Mouse (Mus musculus) v-Abl transformed pro-B cells (cell line): ENCODE measurements around the gene C1qtnf1.

ENCODE experiments used
- in situ Hi-C, 2 experiments: fragments of 400-800 bp; cut with MboI; formaldehyde crosslinking; loops; one replicate each; pipeline ENCODE4 v1.15.1; 2025; ENCODE audit not compliant: unreplicated experiment in 2 of 2

The C1qtnf1 gene

DNA sequence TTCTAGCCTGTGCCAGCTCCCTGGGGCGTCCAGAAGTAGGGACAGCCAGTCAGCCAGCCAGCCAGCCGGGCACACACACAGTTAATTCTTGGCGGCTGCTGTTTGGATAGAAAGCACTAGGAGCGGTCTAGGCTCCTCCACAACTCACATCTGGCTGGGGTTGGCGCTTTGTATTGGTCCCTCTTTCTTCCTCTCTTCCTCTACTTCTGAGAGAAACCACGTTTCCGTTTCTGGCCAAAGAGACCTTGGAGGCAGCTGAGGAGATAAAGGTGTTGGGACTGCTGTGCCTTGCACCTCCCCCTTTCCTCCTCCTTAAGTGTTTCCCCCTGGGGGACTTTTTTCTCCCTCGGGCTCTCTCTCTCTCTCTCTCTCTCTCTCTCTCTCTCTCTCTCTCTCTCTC is at the start of gene C1qtnf1:
Gene C1qtnf1 (plus strand): TSS at position 218 of the 400 bp plus-strand sequence.
- in situ Hi-C loops = loop anchor here in 1 of 2 experiments (25.0 kb wide), 1 partner anchor 566 kb away; the partner anchor contains the start of genes Tha1 and Tmem235

DNA sequence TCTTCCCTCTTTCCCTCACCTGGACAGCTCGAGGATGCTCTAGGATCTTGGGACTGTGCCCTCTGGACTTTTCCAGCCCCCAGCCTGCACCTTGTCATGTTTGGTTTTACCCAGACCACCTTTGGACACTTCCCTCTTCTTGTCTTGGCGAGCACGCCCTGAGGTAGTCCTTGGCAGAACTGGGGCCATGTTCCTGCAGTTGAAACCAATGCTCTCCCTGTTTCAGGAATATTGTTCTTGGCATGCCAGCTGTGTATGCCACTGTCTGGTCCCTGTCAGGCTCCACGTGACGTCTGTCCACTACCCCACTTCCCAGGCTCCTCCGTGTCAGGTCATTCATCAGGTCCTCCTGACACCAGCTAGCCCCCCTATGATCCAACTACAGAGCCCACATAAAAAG is 49.3 kb upstream of the C1qtnf1 start:
- in situ Hi-C loops = loop anchor here (5.0 to 25.0 kb wide), 2 partner anchors 296 to 516 kb away; partner anchors contain the start of genes Tha1 (in 1 of the 2) and Tmem235 (in 1 of the 2)

DNA sequence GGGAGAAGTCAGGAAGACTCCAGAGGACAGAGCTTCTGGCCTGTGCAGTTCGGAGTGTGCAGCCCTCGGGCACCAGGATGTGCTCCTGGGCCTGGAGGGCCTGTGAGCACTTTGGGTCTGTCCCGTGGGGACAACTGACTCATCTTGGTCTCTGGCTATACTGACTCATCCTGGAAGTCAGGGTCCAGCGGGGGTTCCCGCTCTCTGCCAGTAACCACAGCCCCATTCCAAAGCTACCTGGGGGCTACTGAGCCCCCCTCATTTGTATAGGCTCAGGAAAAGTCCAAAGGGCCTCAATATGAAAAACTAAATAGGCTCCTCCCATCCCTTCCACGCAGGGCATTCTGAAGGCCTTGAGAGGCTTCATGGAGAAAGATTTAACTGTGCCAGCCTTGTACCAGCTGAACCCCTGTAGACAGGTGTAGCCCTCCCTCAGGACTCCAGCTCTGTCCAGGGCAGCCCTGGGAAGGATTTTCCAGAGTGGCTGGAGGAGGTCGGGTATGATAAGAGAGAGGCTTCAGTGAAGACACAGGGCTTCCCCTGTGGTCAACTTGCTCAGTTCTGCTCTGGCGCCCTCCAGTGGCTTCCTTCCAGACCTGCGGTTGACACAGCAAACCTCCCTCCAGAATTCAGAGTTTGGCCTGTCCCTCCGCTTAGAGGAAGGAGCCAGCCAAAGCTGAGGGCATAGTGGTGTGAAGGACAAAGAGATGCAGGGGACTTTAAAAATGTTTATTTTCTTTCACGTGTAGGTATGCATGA is 48.6 kb upstream of the C1qtnf1 start:
- in situ Hi-C loops = loop anchor here (5.0 to 25.0 kb wide), 2 partner anchors 297 to 517 kb away; partner anchors contain the start of genes Tha1 (in 1 of the 2) and Tmem235 (in 1 of the 2)

GRCm38 (mm10) chr11:118387816-118388215 is 40.2 kb upstream of the C1qtnf1 start:
- in situ Hi-C loops = loop anchor here in 1 of 2 experiments (25.0 kb wide), 1 partner anchor 526 kb away; the partner anchor contains the start of genes Tha1 and Tmem235

GRCm38 (mm10) chr11:118393991-118394390 is 34.0 kb upstream of the C1qtnf1 start:
- in situ Hi-C loops = loop anchor here in 1 of 2 experiments (25.0 kb wide), 1 partner anchor 532 kb away; the partner anchor contains the start of genes Tha1 and Tmem235

DNA sequence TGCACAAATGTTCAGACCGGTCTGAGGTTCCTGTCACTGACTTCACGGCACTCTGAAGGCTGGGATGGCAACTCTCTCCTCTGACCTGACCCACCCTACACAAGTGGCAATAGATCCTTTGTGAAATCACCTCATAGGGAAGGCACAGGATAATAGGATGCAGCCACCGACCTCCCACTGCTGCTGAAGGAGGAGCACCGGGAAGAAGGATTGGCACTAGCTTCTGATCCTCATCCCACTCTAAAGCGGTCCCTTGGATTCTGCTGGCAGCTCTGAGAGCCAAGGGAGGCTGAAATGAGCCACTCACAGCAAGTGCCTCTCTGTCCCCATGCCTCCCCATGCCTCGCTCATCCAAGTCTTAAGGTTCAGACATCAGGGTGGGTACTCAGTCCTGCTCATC is 33.5 kb upstream of the C1qtnf1 start:
- in situ Hi-C loops = loop anchor here in 1 of 2 experiments (25.0 kb wide), 1 partner anchor 532 kb away; the partner anchor contains the start of genes Tha1 and Tmem235

GRCm38 (mm10) chr11:118397806-118398530 is 30.0 kb upstream of the C1qtnf1 start:
- in situ Hi-C loops = loop anchor here in 1 of 2 experiments (25.0 kb wide), 1 partner anchor 536 kb away; the partner anchor contains the start of genes Tha1 and Tmem235

DNA sequence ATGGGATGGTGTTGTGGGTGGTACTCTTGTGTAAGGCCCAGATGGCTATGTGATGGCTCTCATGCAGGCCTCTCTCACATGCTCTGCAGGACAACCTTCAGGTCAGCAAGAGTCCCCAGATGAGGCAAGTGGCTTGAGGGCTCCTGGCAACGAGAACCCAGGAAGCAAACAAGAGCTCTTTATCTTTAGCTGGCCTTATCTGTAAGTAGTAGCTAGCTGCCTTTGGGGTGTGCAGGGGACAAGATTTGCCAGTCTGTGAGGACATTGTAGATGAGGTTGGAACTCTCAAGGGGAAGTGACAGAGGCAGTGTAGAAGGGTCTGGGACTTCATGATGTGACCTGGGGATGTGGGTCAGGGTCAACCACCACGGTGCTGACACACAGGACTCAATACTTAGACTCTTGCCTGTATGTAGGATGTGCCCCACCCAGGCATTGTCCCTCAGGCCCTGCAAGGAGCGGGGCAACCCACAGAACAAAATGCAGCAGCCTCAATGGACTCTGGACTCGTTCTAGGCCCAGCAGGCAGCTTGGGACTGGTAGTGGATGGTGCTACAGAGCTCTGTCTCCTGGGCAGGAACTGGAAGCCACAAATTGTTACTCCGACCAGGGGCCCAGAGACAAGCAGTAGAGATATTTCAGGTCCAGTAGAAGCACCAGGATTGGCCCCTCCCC is 28.0 kb upstream of the C1qtnf1 start:
- in situ Hi-C loops = loop anchor here in 1 of 2 experiments (25.0 kb wide), 1 partner anchor 538 kb away; the partner anchor contains the start of genes Tha1 and Tmem235

GRCm38 (mm10) chr11:118400566-118400936 is 27.5 kb upstream of the C1qtnf1 start:
- in situ Hi-C loops = no loop called here

DNA sequence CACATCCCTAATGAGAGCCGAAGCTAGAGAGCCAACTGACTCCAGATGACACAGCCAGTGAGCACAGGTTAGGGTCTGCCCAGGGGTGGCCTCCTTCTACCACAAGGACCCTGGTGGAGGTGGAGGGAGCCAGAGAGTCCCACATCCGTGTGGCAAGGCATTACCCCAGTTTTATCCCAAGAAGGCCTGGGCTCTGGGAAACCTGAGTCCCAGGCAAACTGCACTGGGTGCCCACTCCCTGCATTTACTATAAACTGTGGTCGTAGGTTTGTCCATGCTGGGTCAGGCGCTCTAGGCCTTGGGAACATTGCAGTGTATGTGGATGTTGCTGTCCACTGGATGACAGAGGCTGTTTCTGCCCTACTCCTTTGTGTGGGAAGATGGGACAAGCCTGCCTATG is 26.8 kb upstream of the C1qtnf1 start:
- in situ Hi-C loops = no loop called here

DNA sequence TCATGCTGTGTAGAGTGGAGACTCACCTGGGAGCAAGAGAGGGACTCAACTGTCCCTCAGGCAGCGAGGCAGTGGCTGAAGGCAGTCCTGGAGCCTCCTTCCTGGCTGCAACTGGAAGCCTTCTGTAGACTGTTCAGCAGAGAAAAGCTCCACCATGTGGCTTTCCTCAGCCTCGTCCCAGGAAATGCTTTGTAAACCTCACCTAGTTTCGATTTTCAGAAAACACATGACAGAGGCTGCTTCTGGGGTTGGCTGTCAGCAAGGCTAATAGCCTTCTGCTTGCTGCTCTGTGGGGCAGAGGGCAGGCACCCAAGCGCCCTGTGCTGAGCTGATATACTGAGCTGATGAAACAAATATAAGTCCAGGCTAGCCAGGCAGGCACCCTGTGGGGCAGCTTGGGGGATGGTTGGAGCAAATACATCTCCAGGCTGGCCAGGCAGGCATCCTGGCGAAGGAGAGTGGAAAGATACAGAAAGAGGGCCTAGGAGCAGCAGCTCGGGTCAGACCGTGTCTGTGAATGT is 26.2 kb upstream of the C1qtnf1 start, which contains the start of gene Lgals3bp:
Gene Lgals3bp (minus strand): TSS at position 333 of the 521 bp plus-strand sequence.
- in situ Hi-C loops = no loop called here

GRCm38 (mm10) chr11:118403183-118403582 is 24.8 kb upstream of the C1qtnf1 start:
- in situ Hi-C loops = no loop called here

GRCm38 (mm10) chr11:118403951-118404899 is 23.8 kb upstream of the C1qtnf1 start:
- in situ Hi-C loops = no loop called here

GRCm38 (mm10) chr11:118405311-118405710 is 22.7 kb upstream of the C1qtnf1 start:
- in situ Hi-C loops = no loop called here

- in situ Hi-C loops = no loop called here
Measured at GRCm38 (mm10) chr11:118406521-118406920, 21.5 kb upstream of the C1qtnf1 start.

DNA sequence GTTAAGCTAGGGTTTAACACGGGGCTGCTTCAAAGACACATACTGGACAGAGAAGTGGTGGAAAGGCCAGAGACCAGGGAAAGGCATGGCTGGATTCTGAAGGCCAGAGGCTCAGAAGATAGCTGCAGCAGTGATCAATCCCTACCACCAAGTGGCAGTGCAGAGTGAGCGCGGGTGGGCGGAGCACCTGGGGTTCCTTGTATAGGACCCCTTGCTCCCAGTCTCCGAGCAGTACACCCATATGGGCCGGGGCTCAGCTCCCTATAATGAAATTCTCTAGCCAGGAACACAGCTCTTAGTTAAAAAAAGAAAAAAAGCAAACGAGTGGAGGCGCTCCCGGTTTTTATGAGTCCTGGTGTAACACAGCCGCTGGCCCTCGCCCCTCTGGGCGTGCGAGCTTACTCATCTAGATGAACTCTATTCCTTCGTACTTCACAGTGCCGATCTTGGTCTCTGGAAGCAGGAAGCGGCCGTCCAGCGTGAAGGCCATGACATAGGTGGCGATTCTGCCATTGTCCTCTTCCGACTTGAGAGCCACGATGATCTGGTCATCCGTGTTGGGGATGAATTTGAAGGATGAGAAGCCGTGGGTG is 20.6 kb upstream of the C1qtnf1 start:
- in situ Hi-C loops = no loop called here

DNA sequence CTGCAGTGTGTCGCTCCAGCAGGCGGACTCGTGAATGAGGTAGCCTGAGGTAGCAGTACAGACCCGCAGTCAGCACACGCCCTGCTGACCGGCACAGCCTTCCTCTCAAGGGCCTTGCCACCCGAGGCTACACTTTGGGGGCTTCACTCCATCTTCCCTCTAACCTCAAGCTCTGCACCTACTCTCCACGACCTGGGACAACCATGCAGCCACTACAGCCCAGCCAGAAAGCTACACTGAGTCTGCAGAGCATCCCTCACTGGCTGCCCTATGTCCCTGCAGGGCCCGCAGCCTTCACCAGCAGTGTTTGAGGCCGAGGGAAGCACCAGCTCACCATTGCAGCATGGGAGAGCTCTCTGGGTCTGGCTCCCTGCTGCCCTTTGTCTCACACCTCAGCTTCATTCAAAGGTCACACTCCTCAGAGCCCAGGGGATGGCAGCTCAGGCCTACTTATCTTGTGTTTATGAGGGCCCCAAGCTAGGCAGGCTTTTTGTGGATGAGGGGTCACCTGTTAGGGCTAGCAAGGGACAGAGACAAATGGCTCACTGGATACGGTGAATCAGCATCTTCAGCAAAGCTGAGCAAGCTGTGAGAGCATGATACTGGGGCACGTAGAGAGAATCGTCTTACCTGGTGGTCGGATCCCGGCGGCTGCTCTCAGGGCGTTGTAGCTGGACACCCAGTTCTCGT is 19.8 kb upstream of the C1qtnf1 start:
- in situ Hi-C loops = no loop called here
